Mouse (Mus musculus): ENCODE measurements around the gene Sp140. TPM values are rescaled to one million over a fixed set of nuclear protein-coding genes. Genes with fewer than 3 reads are reported as not detected.
"Not testable (repeated sequence)": the region's sequence is repeated elsewhere in the genome, so short reads cannot be mapped to it uniquely, and the experiment has no call there.

The Sp140 gene
- polyA plus RNA-seq, 1 experiment from 2014 or later, result 0.72 TPM

GRCm38 (mm10) chr1:85657211-85657610 is 57.0 kb downstream of the Sp140 start:
- not testable (repeated sequence) for H3K9me3 ChIP-seq (replicated peaks); H3K9ac ChIP-seq; H3K36me3 ChIP-seq; ATAC-seq (ENCODE audit: low FRiP score); H3K27me3 ChIP-seq; H3K4me1 ChIP-seq; H3K4me3 ChIP-seq; H3K4me2 ChIP-seq (replicated peaks); H3K27ac ChIP-seq
- WGBS, result 100% methylated on average over 2 of the region's 2 CpGs

DNA sequence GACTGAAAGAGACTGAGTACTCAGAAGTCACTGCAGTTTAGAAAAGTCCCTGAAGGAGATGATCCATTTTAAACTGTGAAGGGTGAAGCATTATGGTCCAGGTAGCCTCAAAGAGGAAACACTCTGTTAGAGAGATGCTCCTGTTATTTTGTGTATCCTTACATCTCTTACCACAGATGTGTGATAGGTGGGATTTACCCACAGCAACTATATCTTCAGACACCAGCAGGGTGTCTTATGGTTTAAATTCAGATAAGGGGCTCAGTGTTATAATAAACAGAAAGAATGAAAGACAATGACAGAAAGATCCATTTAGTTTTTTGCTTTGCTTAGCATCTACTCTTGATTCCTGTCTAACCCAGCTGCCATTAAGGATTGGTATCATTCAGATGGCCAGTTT is 64.1 kb downstream of the Sp140 start:
- no peaks in the 10 kb centered on the region for H3K4me1 ChIP-seq
- H3K27ac ChIP-seq, result no peak overlapping the region
- no peaks in the 10 kb centered on the region for H3K27me3 ChIP-seq
- H3K9me3 ChIP-seq (replicated peaks), result no peaks in the 10 kb centered on the region
- no peaks in the 10 kb centered on the region for H3K36me3 ChIP-seq
- H3K4me2 ChIP-seq (replicated peaks), result no peak overlapping the region
- H3K4me3 ChIP-seq, result no peak overlapping the region
- no peak overlapping the region for H3K9ac ChIP-seq
- no peak for ATAC-seq (ENCODE audit: low FRiP score)

- 66% methylated on average over 4 of the region's 4 CpGs for WGBS
- H3K27me3 ChIP-seq, result no peaks in the 10 kb centered on the region
- H3K4me2 ChIP-seq (replicated peaks), result no peak overlapping the region
- no peak for ATAC-seq (ENCODE audit: low FRiP score)
- no peaks in the 10 kb centered on the region for H3K9me3 ChIP-seq (replicated peaks)
- no peaks in the 10 kb centered on the region for H3K4me1 ChIP-seq
- H3K9ac ChIP-seq, result no peak overlapping the region
- no peak overlapping the region for H3K4me3 ChIP-seq
- no peak overlapping the region for H3K27ac ChIP-seq
- H3K36me3 ChIP-seq, result no peaks in the 10 kb centered on the region
These were observed 80.0 kb downstream of the Sp140 start for GRCm38 (mm10) chr1:85680226-85680625.

GRCm38 (mm10) chr1:85686666-85687065 is 86.5 kb downstream of the Sp140 start:
- no peaks in the 10 kb centered on the region for H3K36me3 ChIP-seq
- no peak overlapping the region for H3K27ac ChIP-seq
- no peak overlapping the region for H3K4me3 ChIP-seq
- no peaks in the 10 kb centered on the region for H3K9me3 ChIP-seq (replicated peaks)
- 77% methylated on average over 5 of the region's 5 CpGs for WGBS
- ATAC-seq (ENCODE audit: low FRiP score), result no peak
- H3K4me2 ChIP-seq (replicated peaks), result no peak overlapping the region
- H3K4me1 ChIP-seq, result no peaks in the 10 kb centered on the region
- no peak overlapping the region for H3K9ac ChIP-seq
- H3K27me3 ChIP-seq, result no peaks in the 10 kb centered on the region

DNA sequence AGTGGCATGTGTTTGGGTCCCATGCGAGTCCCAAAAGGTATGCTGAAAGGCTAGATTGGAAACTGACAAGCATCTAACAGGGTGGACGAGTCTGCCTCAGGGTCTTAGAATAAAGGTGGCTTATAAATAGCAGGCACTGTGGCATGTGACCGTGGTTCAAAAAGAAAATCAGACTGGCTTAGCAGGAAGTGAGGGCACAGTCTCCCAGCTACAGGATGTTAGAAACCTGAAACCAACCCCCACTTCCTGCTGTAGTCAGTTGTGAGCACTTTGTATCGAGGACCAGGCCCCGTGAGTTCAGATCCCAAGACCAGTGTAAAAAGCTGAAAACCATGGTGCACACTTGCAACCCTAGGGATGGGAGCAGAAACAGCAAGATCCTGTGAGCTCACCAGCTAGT is 87.2 kb downstream of the Sp140 start:
- WGBS, result 66% methylated on average over 5 of the region's 5 CpGs
- Histone ChIP-seq H3K36me3 (no peaks in the 10 kb centered on the region), H3K9ac (no peak overlapping the region), H3K27me3 (no peaks in the 10 kb centered on the region), H3K27ac (no peak overlapping the region), H3K9me3 (replicated peaks) (no peaks in the 10 kb centered on the region), H3K4me2 (replicated peaks) (no peak overlapping the region), H3K4me1 (no peaks in the 10 kb centered on the region), H3K4me3 (no peak overlapping the region)
- ATAC-seq (ENCODE audit: low FRiP score), result no peak

GRCm38 (mm10) chr1:85690544-85690943 is 90.4 kb downstream of the Sp140 start:
- H3K27ac ChIP-seq, result no peak overlapping the region
- ATAC-seq (ENCODE audit: low FRiP score), result no peak
- H3K4me3 ChIP-seq, result no peak overlapping the region
- no peaks in the 10 kb centered on the region for H3K36me3 ChIP-seq
- H3K4me1 ChIP-seq, result no peaks in the 10 kb centered on the region
- no peak overlapping the region for H3K4me2 ChIP-seq (replicated peaks)
- WGBS, result 91% methylated on average over 3 of the region's 3 CpGs
- no peaks in the 10 kb centered on the region for H3K9me3 ChIP-seq (replicated peaks)
- H3K27me3 ChIP-seq, result no peaks in the 10 kb centered on the region
- no peak overlapping the region for H3K9ac ChIP-seq

GRCm38 (mm10) chr1:85692281-85692680 is 92.1 kb downstream of the Sp140 start:
- no peak overlapping the region for H3K4me3 ChIP-seq
- no peak overlapping the region for H3K27ac ChIP-seq
- H3K27me3 ChIP-seq, result no peaks in the 10 kb centered on the region
- no peak for ATAC-seq (ENCODE audit: low FRiP score)
- 61% methylated on average over 1 of the region's 1 CpGs for WGBS
- no peak overlapping the region for H3K4me2 ChIP-seq (replicated peaks)
- H3K9me3 ChIP-seq (replicated peaks), result no peaks in the 10 kb centered on the region
- no peak overlapping the region for H3K9ac ChIP-seq
- H3K4me1 ChIP-seq, result no peaks in the 10 kb centered on the region
- no peaks in the 10 kb centered on the region for H3K36me3 ChIP-seq

- Histone ChIP-seq H3K36me3 (no peaks in the 10 kb centered on the region), H3K27ac (no peak overlapping the region), H3K27me3 (no peaks in the 10 kb centered on the region), H3K9me3 (replicated peaks) (no peaks in the 10 kb centered on the region), H3K9ac (no peak overlapping the region), H3K4me1 (no peaks in the 10 kb centered on the region), H3K4me3 (no peak overlapping the region), H3K4me2 (replicated peaks) (no peak overlapping the region)
- ATAC-seq (ENCODE audit: low FRiP score), result no peak
- 73% methylated on average over 3 of the region's 3 CpGs for WGBS
These were observed 93.1 kb downstream of the Sp140 start for GRCm38 (mm10) chr1:85693280-85693679.

Other genes starting within 250 kb of the Sp140 start
- gene G530012D18Rik, start 24.7 kb upstream of the Sp140 start, polyA plus RNA-seq (2016; fragmentation: Nextera tagmentation; extraction: Ambion mirVana), result not detected in 2 replicates
- 0.84 and 0.93 TPM in 2 replicates for gene Sp110, start 1.6 kb upstream of the Sp140 start, polyA plus RNA-seq (2016; fragmentation: Nextera tagmentation; extraction: Ambion mirVana)
- gene Sp100, start 49.6 kb downstream of the Sp140 start, polyA plus RNA-seq (2016; fragmentation: Nextera tagmentation; extraction: Ambion mirVana), result 0.62 and 1.1 TPM in 2 replicates
- gene A630001G21Rik, start 178.3 kb downstream of the Sp140 start, polyA plus RNA-seq (2016; fragmentation: Nextera tagmentation; extraction: Ambion mirVana), result 1.2 and 1.5 TPM in 2 replicates
- 75.3 and 80.6 TPM in 2 replicates for gene Cab39, start 193.1 kb downstream of the Sp140 start, polyA plus RNA-seq (2016; fragmentation: Nextera tagmentation; extraction: Ambion mirVana)